Mouse (Mus musculus) testis, adult 2 months (tissue): ENCODE results near the gene Gria4. TPM values are rescaled to one million over a fixed set of nuclear protein-coding genes. Genes with fewer than 3 reads are reported as not detected.

Experiments used
- H3K27ac ChIP-seq: fragments of 200-500 bp; 2 replicates; pipeline ENCODE4 v1.5.1; 2012; ENCODE audit warnings: low read depth, low read length; ENCODE audit not compliant: control insufficient read depth, insufficient read depth
- H3K27me3 ChIP-seq: fragments of 200-500 bp; 2 replicates; pipeline ENCODE4 v1.6.1; 2012; ENCODE audit warnings: mild to moderate bottlenecking, low read length, moderate library complexity; ENCODE audit not compliant: control insufficient read depth, insufficient read depth
- H3K36me3 ChIP-seq: fragments of 200-500 bp; 2 replicates; pipeline ENCODE4 v1.6.1; 2012; ENCODE audit warnings: mild to moderate bottlenecking, low read length; ENCODE audit not compliant: control insufficient read depth, insufficient read depth
- H3K4me1 ChIP-seq: fragments of 200-500 bp; 2 replicates; pipeline ENCODE4 v1.6.1; 2012; ENCODE audit warnings: low read length; ENCODE audit not compliant: control insufficient read depth, insufficient read depth
- H3K4me3 ChIP-seq: fragments of 200-500 bp; 2 replicates; pipeline ENCODE4 v1.5.1; 2012; ENCODE audit warnings: low read depth, mild to moderate bottlenecking, low read length, moderate library complexity, mixed read lengths; ENCODE audit not compliant: control insufficient read depth
- CTCF ChIP-seq: fragments of 200-500 bp; IDR thresholded peaks from 2 replicates; pipeline ENCODE4 v1.5.1; 2012; ENCODE audit warnings: low read depth, mild to moderate bottlenecking, inconsistent platforms, low read length, moderate library complexity; ENCODE audit not compliant: control insufficient read depth, insufficient read depth, insufficient replicate concordance
- POLR2A ChIP-seq: fragments of 200-500 bp; IDR thresholded peaks from 2 replicates; pipeline ENCODE4 v1.6.1; 2012; ENCODE audit warnings: low read depth, mild to moderate bottlenecking, inconsistent platforms, low read length, moderate library complexity; ENCODE audit not compliant: control insufficient read depth
- polyA plus RNA-seq: library from polyadenylated mRNA; depleted of rRNA; stranded (reverse); fragments of >200 nt; gene quantifications from 2 replicates; pipeline ENCODE4 v1.2.3, GENCODE M21; 2012

Gene Gria4
- polyA plus RNA-seq, 1 experiment, result 1.1 TPM

DNA sequence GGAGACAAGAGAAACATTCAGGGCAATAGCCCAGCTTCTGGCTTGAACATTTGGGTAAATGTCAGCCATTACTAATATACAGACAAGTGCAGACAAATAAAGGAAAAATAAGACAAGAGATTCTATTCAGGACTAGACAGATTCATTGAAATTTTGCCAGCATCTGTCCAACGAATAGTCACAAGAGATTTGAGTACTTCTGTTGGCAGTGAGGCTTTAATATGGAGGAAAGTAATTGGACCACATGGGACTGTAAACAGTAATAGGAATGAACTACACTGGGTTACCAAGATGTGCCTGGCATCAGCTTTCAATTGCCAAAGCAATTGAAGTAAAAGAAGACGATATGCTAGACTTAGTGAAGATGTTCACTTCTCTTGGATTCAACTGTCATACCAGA is 81.9 kb downstream of the Gria4 start:
- no peak overlapping the region for H3K27ac ChIP-seq
- H3K27me3 ChIP-seq, result no peaks in the 10 kb centered on the region
- TF ChIP-seq POLR2A (no peak), CTCF (no peak)
- no peaks in the 10 kb centered on the region for H3K36me3 ChIP-seq
- H3K4me3 ChIP-seq, result no peak overlapping the region
- no peaks in the 10 kb centered on the region for H3K4me1 ChIP-seq

DNA sequence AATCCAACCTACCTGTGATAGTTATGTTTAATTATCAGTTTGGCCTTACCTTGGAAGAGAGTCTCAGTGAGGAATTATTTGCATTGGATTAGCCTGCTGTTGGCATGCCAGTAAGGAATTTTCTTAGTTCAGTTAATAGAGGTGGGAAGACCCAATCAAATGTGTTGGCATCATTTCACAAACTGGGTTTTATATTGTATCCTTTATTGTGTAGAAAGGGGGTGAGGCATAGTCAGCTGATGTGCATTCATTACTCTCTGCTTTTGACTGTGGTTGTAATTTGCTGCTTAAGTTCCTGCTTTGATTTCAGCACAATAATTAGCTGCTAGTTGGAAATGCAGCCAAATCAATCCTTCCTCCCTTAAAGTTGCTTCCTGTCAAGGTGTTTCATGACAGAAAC is 83.7 kb downstream of the Gria4 start:
- H3K27ac ChIP-seq, result no peak overlapping the region
- no peak overlapping the region for H3K4me3 ChIP-seq
- no peaks in the 10 kb centered on the region for H3K36me3 ChIP-seq
- no peak for TF ChIP-seq POLR2A
- TF ChIP-seq CTCF, result no peak
- H3K4me1 ChIP-seq, result no peaks in the 10 kb centered on the region
- no peaks in the 10 kb centered on the region for H3K27me3 ChIP-seq

DNA sequence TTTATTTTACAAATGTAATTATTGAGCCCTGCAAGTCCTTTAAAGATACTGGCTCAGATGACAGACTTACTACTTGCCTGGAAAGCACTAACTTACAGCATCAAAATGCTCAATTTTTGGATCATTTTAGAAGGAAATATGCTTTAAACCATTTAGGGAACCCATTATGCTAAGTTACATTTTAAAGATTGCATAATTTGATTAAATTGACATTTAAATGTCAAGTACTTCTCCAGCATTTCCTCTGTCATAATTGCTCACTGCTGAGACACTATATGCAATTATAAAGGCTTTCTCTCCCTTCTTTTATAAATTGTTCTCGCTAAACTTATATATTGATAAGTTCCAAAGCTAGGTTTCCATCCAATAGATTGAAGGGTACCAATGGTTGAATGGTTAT is 108.9 kb downstream of the Gria4 start:
- no peaks in the 10 kb centered on the region for H3K27me3 ChIP-seq
- H3K4me1 ChIP-seq, result no peaks in the 10 kb centered on the region
- TF ChIP-seq CTCF (no peak), POLR2A (no peak)
- no peaks in the 10 kb centered on the region for H3K36me3 ChIP-seq
- no peak overlapping the region for H3K4me3 ChIP-seq
- no peak overlapping the region for H3K27ac ChIP-seq

DNA sequence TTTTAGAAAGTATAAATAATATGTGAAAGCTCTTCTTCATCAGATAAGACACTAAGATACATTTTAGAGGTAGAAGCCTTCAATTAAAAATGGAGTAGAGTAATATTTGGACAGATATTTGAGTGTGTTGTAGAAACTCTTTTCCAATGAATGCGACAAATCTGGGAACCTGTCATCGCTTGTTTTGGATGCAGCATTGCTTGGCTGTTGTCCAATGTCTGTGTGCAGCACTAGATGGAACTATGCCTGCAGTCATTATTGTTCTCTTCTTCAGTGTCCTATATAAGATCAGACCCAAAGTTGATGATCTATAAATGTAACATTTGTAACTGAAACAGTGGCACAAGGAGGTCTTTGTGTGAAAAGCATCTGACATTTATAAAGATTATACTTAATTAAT is 115.8 kb downstream of the Gria4 start:
- no peak for TF ChIP-seq CTCF
- no peak for TF ChIP-seq POLR2A
- Histone ChIP-seq H3K4me3 (no peak overlapping the region), H3K27me3 (no peaks in the 10 kb centered on the region), H3K36me3 (no peaks in the 10 kb centered on the region), H3K27ac (no peak overlapping the region), H3K4me1 (no peaks in the 10 kb centered on the region)

DNA sequence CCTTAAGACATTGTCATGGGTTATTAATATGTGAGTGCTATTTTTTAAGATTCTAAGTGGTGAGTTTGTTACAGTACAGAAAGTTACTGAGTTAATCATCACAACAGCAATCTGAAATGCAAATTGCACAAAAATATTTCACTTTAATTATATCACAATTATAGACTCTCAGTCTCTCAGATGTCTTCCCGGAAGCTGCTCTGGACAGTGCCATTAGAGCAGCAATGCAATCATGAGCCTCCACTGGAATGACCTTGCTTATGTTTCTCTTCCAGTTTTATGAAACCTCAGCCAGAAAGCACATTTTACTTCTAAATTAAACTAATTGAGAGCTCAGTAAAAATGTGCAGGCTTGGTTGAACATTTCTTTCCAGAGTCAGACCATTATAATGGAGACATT is 116.9 kb downstream of the Gria4 start:
- Histone ChIP-seq H3K27me3 (no peaks in the 10 kb centered on the region), H3K4me1 (no peaks in the 10 kb centered on the region), H3K4me3 (no peak overlapping the region), H3K27ac (no peak overlapping the region), H3K36me3 (no peaks in the 10 kb centered on the region)
- TF ChIP-seq CTCF (no peak), POLR2A (no peak)

DNA sequence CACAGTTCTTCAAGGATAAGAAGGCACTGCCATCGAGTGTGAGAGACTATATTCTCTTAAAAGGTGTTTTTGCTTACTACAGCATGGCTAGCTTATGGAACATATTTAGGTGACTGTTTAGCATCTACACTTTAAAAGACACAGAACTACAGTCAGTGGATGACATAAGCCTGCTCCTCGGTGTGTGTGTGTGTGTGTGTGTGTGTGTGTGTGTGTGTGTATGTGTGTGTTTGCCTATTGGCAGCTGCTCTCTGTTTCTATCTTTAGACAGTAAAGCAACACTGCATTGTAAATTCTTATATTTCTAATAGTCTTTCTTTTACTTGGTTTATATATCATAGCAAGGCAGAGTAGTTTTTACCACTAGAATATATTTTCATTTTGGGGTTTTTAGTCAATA is 130.3 kb downstream of the Gria4 start:
- no peak for TF ChIP-seq CTCF
- TF ChIP-seq POLR2A, result no peak
- no peak overlapping the region for H3K4me3 ChIP-seq
- no peaks in the 10 kb centered on the region for H3K36me3 ChIP-seq
- H3K4me1 ChIP-seq, result no peaks in the 10 kb centered on the region
- H3K27me3 ChIP-seq, result no peaks in the 10 kb centered on the region
- H3K27ac ChIP-seq, result no peak overlapping the region

DNA sequence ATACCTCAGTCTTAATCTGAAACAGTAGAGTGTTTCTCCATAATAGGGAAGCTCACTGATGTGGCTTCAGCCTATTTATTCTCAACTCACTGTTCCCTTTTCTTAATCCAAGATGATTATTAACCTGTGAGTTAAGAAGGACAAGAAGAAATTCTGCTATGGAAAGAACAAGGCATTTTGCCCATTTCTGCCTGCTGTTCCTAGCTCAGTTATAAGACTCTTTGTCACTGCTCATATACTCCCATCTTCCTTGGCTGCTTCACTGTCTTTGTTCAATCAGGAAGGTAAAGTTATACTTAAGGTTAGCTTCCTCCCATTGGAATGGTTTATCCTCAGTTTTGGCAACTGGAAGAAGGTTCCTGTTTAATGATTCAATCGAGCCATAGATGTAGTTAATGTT is 133.6 kb downstream of the Gria4 start:
- TF ChIP-seq POLR2A (no peak), CTCF (no peak)
- Histone ChIP-seq H3K4me3 (no peak overlapping the region), H3K4me1 (no peaks in the 10 kb centered on the region), H3K27ac (no peak overlapping the region), H3K27me3 (no peaks in the 10 kb centered on the region), H3K36me3 (no peaks in the 10 kb centered on the region)

DNA sequence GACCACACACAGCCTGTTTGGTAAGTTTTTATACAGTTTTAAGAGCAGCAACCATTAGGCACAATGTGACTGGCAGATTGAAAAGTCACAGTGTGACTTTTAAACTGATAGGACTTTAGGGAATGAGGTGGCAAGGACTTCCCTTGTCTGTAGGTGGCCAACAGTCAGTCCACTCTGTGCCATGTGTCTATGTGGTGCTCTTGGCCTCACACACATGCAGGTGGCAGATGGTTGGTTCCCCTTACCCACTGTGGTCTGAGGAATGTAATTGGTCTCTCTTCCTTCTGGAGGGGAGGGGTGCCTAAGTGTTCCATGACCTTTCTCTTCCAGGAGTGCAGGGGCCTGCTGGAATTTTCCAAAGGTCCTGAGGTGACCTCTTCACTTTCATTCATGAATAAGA is 137.1 kb downstream of the Gria4 start:
- TF ChIP-seq POLR2A, result no peak
- no peak for TF ChIP-seq CTCF
- Histone ChIP-seq H3K4me3 (no peak overlapping the region), H3K27me3 (no peaks in the 10 kb centered on the region), H3K36me3 (no peaks in the 10 kb centered on the region), H3K4me1 (no peaks in the 10 kb centered on the region), H3K27ac (no peak overlapping the region)
